Mouse (Mus musculus): ENCODE data around the gene Ano6. TPM values are rescaled to one million over a fixed set of nuclear protein-coding genes. Genes with fewer than 3 reads are reported as not detected.

Gene Ano6
- polyA plus RNA-seq, 1 experiment from 2014 or later: 29.7 TPM

GRCm38 (mm10) chr15:96011640-96012390 lies 221.2 kb downstream of the Ano6 start:
- no peaks in the 10 kb centered on the region for H3K36me3 ChIP-seq (replicated peaks)
- 83% methylated on average over 16 of the region's 16 CpGs for WGBS

GRCm38 (mm10) chr15:96012391-96012775 lies 221.7 kb downstream of the Ano6 start:
- Histone ChIP-seq H3K4me3 (no peak overlapping the region), H3K36me3 (replicated peaks) (no peaks in the 10 kb centered on the region), H3K4me1 (peaks cover 2% of the 10 kb centered on the region), H3K27ac (peak overlapping the region; percentile 62), H3K4me2 (no peak overlapping the region), H3K9ac (no peak overlapping the region), H3K9me3 (0 out of 2 replicates have a peak, but pooled peaks cover 6% of the 10 kb centered on the region), H3K27me3 (replicated peaks) (no peaks in the 10 kb centered on the region)
- WGBS: 43% methylated on average over 8 of the region's 8 CpGs
- peak; percentile 79 for ATAC-seq (replicated peaks)

More at GRCm38 (mm10) chr15:96011640-96012390, 221.2 kb downstream of the Ano6 start:
- H3K4me2 ChIP-seq: no peak overlapping the region
- H3K9ac ChIP-seq: no peak overlapping the region
- H3K4me1 ChIP-seq: peaks cover 2% of the 10 kb centered on the region
- H3K4me3 ChIP-seq: no peak overlapping the region
- no peak for ATAC-seq (replicated peaks)
- 0 out of 2 replicates have a peak, but pooled peaks cover 6% of the 10 kb centered on the region for H3K9me3 ChIP-seq
- peak overlapping the region; percentile 62; the same call in 1 of the 2 replicates for H3K27ac ChIP-seq
- no peaks in the 10 kb centered on the region for H3K27me3 ChIP-seq (replicated peaks)

- no peak overlapping the region for H3K27ac ChIP-seq
- H3K36me3 ChIP-seq (replicated peaks): no peaks in the 10 kb centered on the region
- ATAC-seq (replicated peaks): no peak
- peaks cover 2% of the 10 kb centered on the region for H3K4me1 ChIP-seq
- H3K4me2 ChIP-seq: no peak overlapping the region
- WGBS: 91% methylated on average over 4 of the region's 4 CpGs
- no peak overlapping the region for H3K9ac ChIP-seq
- H3K4me3 ChIP-seq: no peak overlapping the region
- no peaks in the 10 kb centered on the region for H3K27me3 ChIP-seq (replicated peaks)
- H3K9me3 ChIP-seq: 0 out of 2 replicates have a peak, but pooled peaks cover 6% of the 10 kb centered on the region
These were observed 223.9 kb downstream of the Ano6 start for GRCm38 (mm10) chr15:96014501-96014900.

GRCm38 (mm10) chr15:96020465-96020864 lies 229.8 kb downstream of the Ano6 start:
- 0 out of 2 replicates have a peak, but pooled peaks cover 6% of the 10 kb centered on the region for H3K9me3 ChIP-seq
- H3K4me1 ChIP-seq: no peaks in the 10 kb centered on the region
- no peaks in the 10 kb centered on the region for H3K27me3 ChIP-seq (replicated peaks)
- no peak overlapping the region for H3K9ac ChIP-seq
- no peak overlapping the region for H3K4me3 ChIP-seq
- no peak overlapping the region for H3K4me2 ChIP-seq
- 87% methylated on average over 3 of the region's 3 CpGs for WGBS
- no peak overlapping the region for H3K27ac ChIP-seq
- no peaks in the 10 kb centered on the region for H3K36me3 ChIP-seq (replicated peaks)
- ATAC-seq (replicated peaks): no peak

- Histone ChIP-seq H3K27ac (no peak overlapping the region), H3K9ac (no peak overlapping the region), H3K9me3 (0 out of 2 replicates have a peak, but pooled peaks cover 4% of the 10 kb centered on the region), H3K4me1 (no peaks in the 10 kb centered on the region), H3K4me2 (no peak overlapping the region), H3K4me3 (no peak overlapping the region), H3K36me3 (replicated peaks) (no peaks in the 10 kb centered on the region), H3K27me3 (replicated peaks) (no peaks in the 10 kb centered on the region)
- WGBS: 52% methylated on average over 10 of the region's 10 CpGs
- no peak for ATAC-seq (replicated peaks)
These were observed 230.9 kb downstream of the Ano6 start for GRCm38 (mm10) chr15:96021506-96021905.

Small RNAs within 50 kb of the gene (microRNA-seq; reads per million reads assigned to microRNA genes)
- not detected for gene Gm25070

Other genes starting within 250 kb of the Ano6 start
- gene Dbx2, start 134.9 kb upstream of the Ano6 start, polyA plus RNA-seq (2015; fragmentation: Nextera tagmentation; extraction: Ambion mirVana): 6.9 and 8.6 TPM in 2 replicates

Data from midbrain, embryonic 15.5 days (tissue).